Mouse (Mus musculus) bone marrow, adult 2 months (tissue): ENCODE results near the gene Habp4.

ENCODE experiments used
- CTCF ChIP-seq: fragments of 200-500 bp; IDR thresholded peaks from 2 replicates; pipeline ENCODE4 v1.5.1; 2011; ENCODE audit warnings: low read length, control low read depth; ENCODE audit not compliant: control insufficient read depth, insufficient read depth
- POLR2A ChIP-seq: fragments of 200-500 bp; IDR thresholded peaks from 2 replicates; pipeline ENCODE4 v1.6.1; 2011; ENCODE audit warnings: low read depth, mild to moderate bottlenecking, control low read depth, low read length, borderline replicate concordance; ENCODE audit not compliant: control insufficient read depth

GRCm38 (mm10) chr13:64162626-64163025 is 1.0 kb downstream of the Habp4 start:
- TF ChIP-seq CTCF (no peak), POLR2A (no peak)
